Mouse (Mus musculus): Measurements from ENCODE around the gene Galnt10. TPM values are rescaled to one million over a fixed set of nuclear protein-coding genes. Genes with fewer than 3 reads are reported as not detected.

Gene Galnt10
- total RNA-seq, 1 experiment, result 13.5 TPM

DNA sequence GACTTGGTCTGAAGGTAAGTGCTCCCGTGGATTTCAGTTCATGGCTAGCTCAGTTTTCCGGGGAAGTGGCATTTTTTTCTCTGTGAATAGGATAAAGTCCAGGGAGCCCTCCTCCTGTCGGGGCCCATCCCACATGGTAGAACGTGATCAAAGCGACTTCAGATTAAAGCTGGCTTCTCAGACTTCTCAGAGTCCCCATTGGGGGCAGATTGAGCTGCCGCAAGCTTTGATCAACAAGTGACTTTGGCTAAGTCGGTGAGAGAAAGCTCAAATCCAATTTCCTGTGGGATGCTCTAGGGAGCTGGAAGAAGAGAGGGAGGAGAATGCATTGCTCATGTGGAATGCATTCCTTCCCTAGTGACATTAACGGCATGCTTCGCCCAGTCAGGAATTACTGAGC is 10.1 kb upstream of the Galnt10 start:
- in situ Hi-C loops (cut with MboI; ENCODE audit: low sequenced_read_pairs in 2 of 2, unreplicated experiment in 2 of 2), result no loop called here
- H3K4me3 ChIP-seq (ENCODE audit: insufficient read depth in 1 of 2, low read depth in 1 of 2, low read length in 2 of 2, poor library complexity in 1 of 2, severe bottlenecking in 1 of 2), result no peak overlapping the region
- H3K36me3 ChIP-seq (ENCODE audit: control insufficient read depth, insufficient read depth, low read length, poor library complexity, severe bottlenecking), result no peaks in the 10 kb centered on the region
- H3K9ac ChIP-seq (ENCODE audit: insufficient read depth, low read depth, low read length, poor library complexity, severe bottlenecking), result no peak overlapping the region
- no peaks in the 10 kb centered on the region for H3K9me3 ChIP-seq (ENCODE audit: control insufficient read depth, insufficient read depth, low read depth, low read length)
- no peak for DNase-seq (ENCODE audit: low read depth, low spot score)
- TF ChIP-seq MAFK (IDR thresholded peaks at IDR 0.05; ENCODE audit: insufficient read depth, low read depth, low read length) (no peak), CHD2 (IDR thresholded peaks at IDR 0.05; ENCODE audit: low read depth, low read length) (no peak), ZC3H11A (IDR thresholded peaks at IDR 0.05; ENCODE audit: borderline replicate concordance, low read depth, low read length) (no peak), ZNF384 (IDR thresholded peaks at IDR 0.05; ENCODE audit: low read depth, low read length) (no peak), HCFC1 (IDR thresholded peaks at IDR 0.05; ENCODE audit: borderline replicate concordance, insufficient read depth, low read length) (no peak)
- H3K27ac ChIP-seq (ENCODE audit: insufficient read depth, low read depth, low read length, poor library complexity, severe bottlenecking), result no peak overlapping the region
- H3K4me1 ChIP-seq (ENCODE audit: control insufficient read depth in 2 of 2, insufficient read depth in 2 of 2, low read length in 2 of 2, poor library complexity in 1 of 2), result no peaks in the 10 kb centered on the region

DNA sequence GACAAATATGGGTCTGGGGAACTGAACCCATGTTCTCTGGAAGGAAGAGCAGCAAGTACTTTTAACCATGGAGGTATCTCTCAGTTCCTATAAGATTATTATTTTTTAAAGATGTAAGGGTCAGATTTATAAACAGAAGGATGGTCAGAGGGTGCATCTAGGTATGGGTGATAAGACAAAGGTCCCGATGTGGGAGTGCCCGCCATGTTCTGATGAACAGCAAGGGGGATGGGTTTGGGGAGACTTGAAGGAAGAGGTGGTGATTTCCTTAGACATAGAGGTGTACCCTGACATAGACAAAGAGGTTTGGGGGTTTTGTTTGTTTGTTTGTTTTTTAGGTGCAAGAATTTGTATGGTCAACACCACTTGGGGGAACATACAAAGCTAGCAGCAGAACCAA is 1.6 kb upstream of the Galnt10 start:
- H3K36me3 ChIP-seq (ENCODE audit: control insufficient read depth, insufficient read depth, low read length, poor library complexity, severe bottlenecking), result no peaks in the 10 kb centered on the region
- H3K27ac ChIP-seq (ENCODE audit: insufficient read depth, low read depth, low read length, poor library complexity, severe bottlenecking), result no peak overlapping the region
- 0 out of 4 replicates have a peak overlapping the region, but pooled peaks of 1 of the 2 experiments have one; percentile 87 for H3K4me3 ChIP-seq (ENCODE audit: insufficient read depth in 1 of 2, low read depth in 1 of 2, low read length in 2 of 2, poor library complexity in 1 of 2, severe bottlenecking in 1 of 2)
- TF ChIP-seq ZC3H11A (IDR thresholded peaks at IDR 0.05; ENCODE audit: borderline replicate concordance, low read depth, low read length), result no peak
- no peak for TF ChIP-seq MAFK (IDR thresholded peaks at IDR 0.05; ENCODE audit: insufficient read depth, low read depth, low read length)
- TF ChIP-seq CHD2 (IDR thresholded peaks at IDR 0.05; ENCODE audit: low read depth, low read length), result no peak
- no peak for TF ChIP-seq HCFC1 (IDR thresholded peaks at IDR 0.05; ENCODE audit: borderline replicate concordance, insufficient read depth, low read length)
- no peak for TF ChIP-seq ZNF384 (IDR thresholded peaks at IDR 0.05; ENCODE audit: low read depth, low read length)
- no peak overlapping the region for H3K9ac ChIP-seq (ENCODE audit: insufficient read depth, low read depth, low read length, poor library complexity, severe bottlenecking)
- DNase-seq (ENCODE audit: low read depth, low spot score), result no peak
- in situ Hi-C loops (cut with MboI; ENCODE audit: low sequenced_read_pairs in 2 of 2, unreplicated experiment in 2 of 2), result no loop called here
- H3K4me1 ChIP-seq (ENCODE audit: control insufficient read depth in 2 of 2, insufficient read depth in 2 of 2, low read length in 2 of 2, poor library complexity in 1 of 2), result peaks cover 3 to 8% of the 10 kb centered on the region in 2 experiments; a peak in 2 of 4 replicates
- H3K9me3 ChIP-seq (ENCODE audit: control insufficient read depth, insufficient read depth, low read depth, low read length), result no peaks in the 10 kb centered on the region

DNA sequence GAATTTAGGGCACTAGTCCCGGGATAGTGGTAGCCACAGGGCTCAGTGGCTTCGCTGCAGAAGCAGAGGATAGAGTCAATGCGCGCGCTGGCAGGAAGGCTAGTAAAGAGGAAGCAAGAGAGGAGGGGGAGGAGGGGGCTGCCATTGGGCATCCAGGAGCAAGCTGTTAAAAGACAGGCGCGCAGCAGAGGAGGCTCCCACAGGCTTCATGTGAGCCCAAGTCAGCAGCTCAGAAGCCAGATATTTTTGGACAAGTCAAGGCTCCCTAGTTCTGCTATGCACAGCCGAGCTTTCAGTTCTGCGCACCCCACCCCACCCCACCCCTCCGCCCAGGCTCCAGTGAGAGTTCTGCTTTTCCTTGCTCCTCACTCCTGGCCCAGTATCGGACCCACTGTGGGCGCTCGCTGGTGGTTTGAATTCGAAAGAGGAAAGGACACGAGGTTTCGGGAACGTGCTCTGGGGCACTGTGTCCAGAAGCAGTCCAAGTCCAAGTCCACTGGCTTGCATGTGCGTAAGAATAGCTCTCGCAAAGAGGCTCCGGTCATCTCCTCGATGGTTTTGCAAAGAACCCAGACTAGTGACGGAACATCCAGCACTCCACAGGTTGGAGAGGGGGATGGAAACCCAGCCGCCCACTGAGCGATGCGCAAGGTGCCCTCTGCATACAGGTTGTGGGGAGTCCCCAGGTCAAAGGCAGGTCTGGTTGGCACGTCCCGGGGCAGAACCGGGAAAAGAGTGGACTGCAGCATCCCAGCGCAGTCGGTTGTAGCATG is 811 bp upstream of the Galnt10 start:
- no peaks in the 10 kb centered on the region for H3K9me3 ChIP-seq (ENCODE audit: control insufficient read depth, insufficient read depth, low read depth, low read length)
- no peaks in the 10 kb centered on the region for H3K36me3 ChIP-seq (ENCODE audit: control insufficient read depth, insufficient read depth, low read length, poor library complexity, severe bottlenecking)
- no peak for DNase-seq (ENCODE audit: low read depth, low spot score)
- in situ Hi-C loops (cut with MboI; ENCODE audit: low sequenced_read_pairs in 2 of 2, unreplicated experiment in 2 of 2), result no loop called here
- peak overlapping the region; percentile 80 for H3K9ac ChIP-seq (ENCODE audit: insufficient read depth, low read depth, low read length, poor library complexity, severe bottlenecking)
- peak overlapping the region; percentile 87 to 91 for H3K4me3 ChIP-seq (ENCODE audit: insufficient read depth in 1 of 2, low read depth in 1 of 2, low read length in 2 of 2, poor library complexity in 1 of 2, severe bottlenecking in 1 of 2)
- H3K27ac ChIP-seq (ENCODE audit: insufficient read depth, low read depth, low read length, poor library complexity, severe bottlenecking), result no peak overlapping the region
- TF ChIP-seq ZC3H11A (IDR thresholded peaks at IDR 0.05; ENCODE audit: borderline replicate concordance, low read depth, low read length) (0 out of 2 replicates have a peak, but pooled peaks have one; percentile 5), MAFK (IDR thresholded peaks at IDR 0.05; ENCODE audit: insufficient read depth, low read depth, low read length) (no peak), ZNF384 (IDR thresholded peaks at IDR 0.05; ENCODE audit: low read depth, low read length) (no peak)
- H3K4me1 ChIP-seq (ENCODE audit: control insufficient read depth in 2 of 2, insufficient read depth in 2 of 2, low read length in 2 of 2, poor library complexity in 1 of 2), result peaks cover 3 to 11% of the 10 kb centered on the region in 2 experiments; a peak in 2 of 4 replicates

DNA sequence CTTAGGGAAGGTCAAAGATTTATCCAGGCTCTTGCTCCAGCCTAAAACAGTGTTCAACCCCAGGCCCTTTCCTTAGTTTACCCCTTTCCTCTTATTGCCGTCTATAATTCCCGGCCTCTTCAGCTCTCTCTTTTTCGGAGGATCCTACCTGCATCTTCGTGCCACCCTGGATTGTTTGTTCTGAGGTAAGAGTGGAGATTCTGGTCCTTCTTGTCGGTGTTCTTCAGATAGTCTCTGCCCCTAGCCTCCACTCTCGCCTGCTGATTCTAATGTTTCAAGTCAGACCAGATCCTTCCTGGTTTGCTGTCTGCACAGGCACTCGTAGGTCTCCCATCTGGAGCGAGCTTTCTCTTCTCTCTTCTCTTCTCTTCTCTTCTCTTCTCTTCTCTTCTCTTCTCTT is 605 bp downstream of the Galnt10 start:
- in situ Hi-C loops (cut with MboI; ENCODE audit: low sequenced_read_pairs in 2 of 2, unreplicated experiment in 2 of 2), result no loop called here
- no peak overlapping the region for H3K27ac ChIP-seq (ENCODE audit: insufficient read depth, low read depth, low read length, poor library complexity, severe bottlenecking)
- DNase-seq (ENCODE audit: low read depth, low spot score), result no peak
- peak overlapping the region; percentile 87 to 91 for H3K4me3 ChIP-seq (ENCODE audit: insufficient read depth in 1 of 2, low read depth in 1 of 2, low read length in 2 of 2, poor library complexity in 1 of 2, severe bottlenecking in 1 of 2)
- H3K9ac ChIP-seq (ENCODE audit: insufficient read depth, low read depth, low read length, poor library complexity, severe bottlenecking), result peak overlapping the region; percentile 80
- TF ChIP-seq HCFC1 (IDR thresholded peaks at IDR 0.05; ENCODE audit: borderline replicate concordance, insufficient read depth, low read length), result no peak
- TF ChIP-seq CHD2 (IDR thresholded peaks at IDR 0.05; ENCODE audit: low read depth, low read length), result no peak
- no peak for TF ChIP-seq MAFK (IDR thresholded peaks at IDR 0.05; ENCODE audit: insufficient read depth, low read depth, low read length)
- TF ChIP-seq ZNF384 (IDR thresholded peaks at IDR 0.05; ENCODE audit: low read depth, low read length), result no peak
- no peak for TF ChIP-seq ZC3H11A (IDR thresholded peaks at IDR 0.05; ENCODE audit: borderline replicate concordance, low read depth, low read length)
- peaks cover 5 to 15% of the 10 kb centered on the region in 2 experiments; a peak in 2 of 4 replicates for H3K4me1 ChIP-seq (ENCODE audit: control insufficient read depth in 2 of 2, insufficient read depth in 2 of 2, low read length in 2 of 2, poor library complexity in 1 of 2)
- H3K36me3 ChIP-seq (ENCODE audit: control insufficient read depth, insufficient read depth, low read length, poor library complexity, severe bottlenecking), result no peaks in the 10 kb centered on the region
- no peaks in the 10 kb centered on the region for H3K9me3 ChIP-seq (ENCODE audit: control insufficient read depth, insufficient read depth, low read depth, low read length)

All from ES-E14 (cell line).